Comparison of ENCODE assay signal across 31 mouse cellular contexts in the genomic region with DNA sequence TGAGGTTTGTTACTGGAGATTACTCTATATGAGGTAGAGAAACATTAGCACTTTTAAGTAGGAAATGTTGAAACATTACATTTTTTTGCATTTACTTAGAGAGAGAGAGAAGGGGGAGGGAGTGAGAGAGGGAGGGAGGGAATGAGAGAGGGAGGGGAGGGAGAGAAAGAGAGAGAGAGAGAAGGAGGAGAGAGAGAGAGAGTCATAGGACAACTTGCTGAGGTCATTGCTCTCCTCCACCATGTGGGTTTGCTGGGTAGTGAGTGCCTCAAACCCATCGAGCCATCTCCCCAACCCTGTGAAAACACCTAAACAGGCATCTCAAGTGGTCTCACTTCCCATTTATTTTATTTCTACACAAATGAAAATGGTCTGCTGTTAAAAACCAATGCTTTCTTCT. TPM values are rescaled to one million over a fixed set of nuclear protein-coding genes. Genes with fewer than 3 reads are reported as not detected.
"Had no signal": no experiment of that assay in that cellular context is flagged by ENCODE, and none has a peak within 500 bp of the region (broad histone marks: within the 10 kb centered on the region; RNA-seq: fewer than 3 reads in every experiment).

No protein-coding gene starts in this region.

- H3K9me3 ChIP-seq: embryonic facial prominence, embryonic 10.5 days; embryonic facial prominence, embryonic 12.5 days; embryonic facial prominence, embryonic 13.5 days; embryonic facial prominence, embryonic 15.5 days; forebrain, embryonic 10.5 days; forebrain, embryonic 12.5 days; forebrain, embryonic 13.5 days; forebrain, embryonic 15.5 days had no signal

- H3K36me3 ChIP-seq: embryonic facial prominence, embryonic 10.5 days; embryonic facial prominence, embryonic 12.5 days; embryonic facial prominence, embryonic 13.5 days; embryonic facial prominence, embryonic 15.5 days; forebrain, embryonic 10.5 days; forebrain, embryonic 12.5 days; forebrain, embryonic 15.5 days had no signal

- H3K9ac ChIP-seq: embryonic facial prominence, embryonic 12.5 days; embryonic facial prominence, embryonic 13.5 days; embryonic facial prominence, embryonic 15.5 days; forebrain, embryonic 12.5 days; forebrain, embryonic 13.5 days; forebrain, embryonic 15.5 days; forebrain, postnatal 0 days had no signal

- H3K4me3 ChIP-seq: embryonic facial prominence, embryonic 10.5 days; embryonic facial prominence, embryonic 12.5 days; embryonic facial prominence, embryonic 13.5 days; embryonic facial prominence, embryonic 15.5 days; erythroblast, embryonic 14.5 days; forebrain, embryonic 10.5 days; forebrain, embryonic 12.5 days; forebrain, embryonic 13.5 days; forebrain, embryonic 15.5 days; gastrocnemius, adult 2 months; heart, adult 2 months had no signal

- H3K4me1 ChIP-seq: embryonic facial prominence, embryonic 10.5 days; embryonic facial prominence, embryonic 12.5 days; embryonic facial prominence, embryonic 13.5 days; embryonic facial prominence, embryonic 15.5 days; forebrain, embryonic 10.5 days; forebrain, embryonic 12.5 days; forebrain, embryonic 13.5 days; forebrain, embryonic 15.5 days had no signal

- H3K27ac ChIP-seq: embryonic facial prominence, embryonic 10.5 days; embryonic facial prominence, embryonic 12.5 days; embryonic facial prominence, embryonic 13.5 days; embryonic facial prominence, embryonic 15.5 days; forebrain, embryonic 10.5 days; forebrain, embryonic 12.5 days; forebrain, embryonic 13.5 days; forebrain, embryonic 15.5 days; gastrocnemius, adult 2 months; heart, adult 2 months had no signal

- H3K4me2 ChIP-seq: embryonic facial prominence, embryonic 12.5 days; embryonic facial prominence, embryonic 13.5 days; embryonic facial prominence, embryonic 15.5 days; forebrain, embryonic 12.5 days; forebrain, embryonic 13.5 days; forebrain, embryonic 15.5 days had no signal

- H3K27me3 ChIP-seq: embryonic facial prominence, embryonic 12.5 days; embryonic facial prominence, embryonic 13.5 days; embryonic facial prominence, embryonic 15.5 days; forebrain, embryonic 12.5 days; forebrain, embryonic 13.5 days; forebrain, embryonic 15.5 days had no signal

- DNase-seq: cerebellum, adult 9-10 months; cerebellum, adult 9-11 months; cerebellum, postnatal 10 days; cerebellum, postnatal 14 days; cerebellum, postnatal 25 days; cerebellum, postnatal 36 days; embryo, embryonic 11 days; forebrain, postnatal 0 days; gastrocnemius, adult 2 months; gastrocnemius, postnatal 10 days; gastrocnemius, postnatal 14 days; gastrocnemius, postnatal 25 days; gastrocnemius, postnatal 36 days; heart, adult 11 months; heart, adult 18-20 months; heart, adult 2 months had no signal

RNA-seq across cellular contexts. Expression of a gene that starts 18.6 kb away (rescaled TPM):
- total RNA-seq: forebrain, postnatal 0 days; gastrocnemius, adult 2 months; gastrocnemius, adult 8-10 months; gastrocnemius, postnatal 14 days; gastrocnemius, postnatal 25 days; gastrocnemius, postnatal 36 days; gastrocnemius, postnatal 4 days; heart, adult 18-20 months; heart, adult 2 months had no signal
- polyA plus RNA-seq: cortical plate, adult 2 months; embryonic facial prominence, embryonic 10.5 days; embryonic facial prominence, embryonic 11.5 days; embryonic facial prominence, embryonic 12.5 days; forebrain, embryonic 10.5 days; forebrain, embryonic 11.5 days; forebrain, embryonic 12.5 days; forebrain, embryonic 13.5 days; forebrain, embryonic 14.5 days; forebrain, embryonic 15.5 days; forebrain, postnatal 0 days; heart, adult 2 months had no signal
